Mouse (Mus musculus): ENCODE data around the gene Chchd6. TPM values are rescaled to one million over a fixed set of nuclear protein-coding genes. Genes with fewer than 3 reads are reported as not detected.

Gene Chchd6
- total RNA-seq (2023), result 3.3 to 4.9 TPM (median 3.5 TPM) in 4 replicates

DNA sequence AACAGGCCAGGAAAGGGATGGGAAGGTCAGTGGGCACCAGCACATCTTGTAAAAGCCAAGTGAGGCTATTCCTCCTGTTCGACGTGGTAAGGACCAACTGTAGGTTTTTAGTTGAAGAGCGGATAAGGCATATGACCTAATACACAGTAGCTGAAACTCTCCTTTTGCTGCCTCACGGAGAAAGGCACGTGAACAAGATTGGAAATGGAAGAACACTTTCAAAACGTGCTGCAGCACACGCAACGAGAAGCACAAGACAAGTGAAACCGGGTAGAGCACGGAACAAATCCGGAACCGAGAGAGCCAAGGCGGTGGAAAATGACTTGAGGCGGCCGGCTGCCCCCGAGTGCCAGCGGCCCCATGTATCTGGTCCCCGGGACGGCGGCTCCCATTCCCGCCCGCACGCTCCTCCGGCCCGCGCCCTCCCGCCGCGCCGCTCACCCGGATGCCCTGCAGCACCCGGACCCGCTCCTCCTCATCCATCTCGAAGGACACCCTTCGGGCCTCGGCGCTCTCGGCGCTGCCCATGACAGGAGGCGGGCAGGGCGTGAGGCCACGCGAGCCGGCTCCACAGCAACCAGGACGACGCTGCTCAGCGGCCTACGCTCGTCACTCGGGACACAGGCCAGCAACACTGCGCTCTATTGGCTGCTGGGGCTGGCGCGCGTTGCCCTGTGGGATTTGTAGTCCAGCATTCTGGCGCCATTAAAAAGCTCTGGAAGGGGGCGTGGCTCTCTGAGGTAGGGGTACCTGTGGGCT lies at the start of gene Chchd6:
Gene Chchd6 (minus strand): TSS at position 635 of the 759 bp plus-strand sequence.

DNA sequence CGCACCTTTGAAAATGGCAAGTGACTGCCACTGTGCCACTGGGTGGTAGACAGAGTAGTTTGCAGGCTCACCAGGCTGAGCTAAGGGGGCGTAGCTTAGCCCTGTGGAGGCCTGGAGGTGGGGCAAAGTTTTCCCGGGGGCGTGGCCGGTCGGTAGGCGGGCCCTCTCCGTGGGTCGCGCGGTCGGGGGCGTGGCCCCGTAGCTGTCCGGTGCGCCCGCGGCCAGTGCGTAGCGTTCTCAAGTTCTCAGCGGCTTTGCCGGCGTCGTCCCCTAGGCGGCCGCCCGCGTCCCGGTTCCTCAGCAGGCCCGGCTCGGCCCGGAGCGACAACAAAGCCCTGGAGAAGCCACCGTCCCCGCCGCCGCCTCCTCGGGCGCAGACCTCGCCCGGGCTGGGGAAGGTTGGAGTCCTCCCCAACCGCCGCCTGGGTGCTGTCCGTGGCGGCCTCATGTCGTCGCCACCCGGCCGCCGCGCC lies 48.4 kb upstream of the Chchd6 start, which contains the start of gene Txnrd3:
Gene Txnrd3 (plus strand): TSS at position 191 of the 473 bp plus-strand sequence.

DNA sequence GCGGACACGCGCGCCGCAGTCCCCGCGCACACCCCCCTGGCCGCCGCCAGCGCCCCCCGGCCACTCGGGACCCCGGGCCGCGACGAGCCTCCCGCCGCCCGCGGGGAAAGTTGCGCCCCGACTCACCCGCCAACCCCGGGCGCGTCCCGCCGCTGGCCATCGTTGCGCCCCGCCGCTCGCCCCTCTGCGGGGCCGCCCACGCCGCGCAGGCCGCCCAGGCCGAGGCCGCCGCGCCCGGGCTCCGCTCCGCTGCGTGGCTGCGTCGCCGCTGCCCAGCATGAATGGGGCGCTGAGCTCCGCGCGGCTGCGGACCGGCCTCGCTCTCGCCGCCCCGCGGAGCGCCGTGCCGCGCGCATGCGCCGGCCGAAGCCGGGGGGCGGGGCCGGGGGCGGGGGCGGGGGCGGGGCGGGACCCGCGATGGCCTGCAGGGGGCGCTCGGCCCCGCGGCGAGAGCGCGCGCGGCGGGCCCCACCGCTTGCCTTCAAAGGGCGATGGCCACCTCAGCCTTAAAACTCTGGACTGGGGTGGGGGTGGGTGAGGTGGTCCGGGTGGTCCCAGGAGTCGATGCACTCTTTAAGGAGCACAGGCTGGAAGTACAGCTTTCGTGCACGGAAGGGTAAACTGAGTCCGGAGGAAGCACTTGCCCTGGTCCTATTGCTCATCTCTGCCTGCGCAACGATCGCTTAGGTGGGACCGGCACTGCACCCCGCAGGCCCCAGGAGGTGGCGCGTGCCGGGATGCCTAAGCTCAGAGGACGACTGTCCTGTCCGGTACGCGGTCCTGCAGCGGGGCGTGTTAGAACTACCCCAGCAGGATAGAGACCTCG lies 233.0 kb downstream of the Chchd6 start, which contains the start of gene Plxna1:
Gene Plxna1 (minus strand): TSS at position 340 of the 826 bp plus-strand sequence.

Other genes with a start within 250 kb of the Chchd6 start
- gene Plxna1, start 233.0 kb downstream of the Chchd6 start, total RNA-seq (2023), result 17.0 to 25.8 TPM (median 19.3 TPM) in 4 replicates
- gene Txnrd3, start 48.3 kb upstream of the Chchd6 start, total RNA-seq (2023), result 4.6 to 5.7 TPM (median 5.1 TPM) in 4 replicates
- gene Vmn1r40, start 111.9 kb upstream of the Chchd6 start, total RNA-seq (2023), result not detected in 4 replicates
- gene Vmn1r41, start 145.1 kb upstream of the Chchd6 start, total RNA-seq (2023), result not detected in 4 replicates